Mouse (Mus musculus): ENCODE results near the gene Ikzf1. TPM values are rescaled to one million over a fixed set of nuclear protein-coding genes. Genes with fewer than 3 reads are reported as not detected.

Gene Ikzf1
- total RNA-seq, 4 experiments from 2014 or later = 1.5 to 10.9 (median 6.8) TPM

GRCm38 (mm10) chr11:11719748-11720147, 34.9 kb downstream of the Ikzf1 start:
- DNase-seq (ENCODE audit: low spot score in 2 of 2) = no peak

DNA sequence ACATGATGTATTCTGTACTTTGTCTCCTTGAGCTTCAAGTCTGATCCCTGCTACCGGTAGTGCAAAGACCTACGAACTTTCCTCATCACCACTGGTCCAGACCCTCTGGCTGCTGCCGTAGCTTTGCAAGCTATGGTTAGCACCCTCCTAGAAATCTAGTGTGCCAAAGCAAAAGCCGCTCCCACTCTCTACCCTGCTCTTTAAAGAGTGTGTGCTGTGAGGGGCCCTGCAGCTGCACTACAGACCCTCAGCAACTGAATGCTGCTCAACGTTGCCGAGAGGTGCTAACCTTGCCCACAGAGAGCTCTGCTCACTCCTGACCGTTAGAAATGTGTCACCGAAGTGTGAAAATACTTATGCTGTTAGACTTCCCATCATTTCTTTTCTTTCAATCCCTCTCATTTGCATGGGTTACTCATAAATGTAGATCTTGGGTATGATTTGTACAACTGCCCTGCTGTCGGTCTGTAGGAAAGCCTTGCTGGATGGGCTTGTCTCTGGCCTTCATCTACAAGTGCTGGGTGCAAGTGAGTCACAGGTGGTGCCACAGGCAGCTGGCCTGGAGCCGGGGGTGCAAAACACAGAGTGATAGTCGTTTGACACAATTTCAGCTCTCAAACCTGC, 40.6 kb downstream of the Ikzf1 start:
- DNase-seq (ENCODE audit: low spot score in 2 of 2) = no peak

DNA sequence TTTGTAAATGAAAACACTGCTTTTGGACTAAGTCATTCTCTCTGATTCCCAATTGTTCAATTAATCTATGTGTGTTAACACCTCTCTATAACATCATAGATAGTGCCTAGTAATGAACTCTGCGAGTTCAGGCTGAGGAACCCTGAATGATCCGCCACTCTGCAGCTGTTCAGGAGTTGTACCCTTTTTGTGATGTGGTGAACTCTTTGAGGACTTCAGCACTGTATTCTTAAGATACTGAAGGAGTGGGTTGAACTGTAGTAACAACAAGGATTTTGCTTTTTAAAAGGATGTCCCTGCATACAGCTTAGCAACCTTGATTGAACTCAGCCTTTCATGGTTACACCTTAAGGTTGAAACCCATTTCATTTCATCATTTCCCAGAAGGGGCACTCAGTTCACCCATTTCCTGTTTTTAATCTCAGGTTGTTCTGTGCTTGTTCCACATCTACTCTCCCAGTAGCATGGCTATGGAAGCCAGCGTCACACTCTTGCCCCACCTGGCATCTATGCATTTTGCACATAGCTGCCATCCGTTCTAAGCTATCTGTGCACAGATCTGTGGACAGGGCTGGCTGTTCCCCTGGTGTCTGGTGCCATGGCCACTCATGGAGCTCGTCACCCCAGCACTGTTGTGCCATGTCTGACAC, 41.2 kb downstream of the Ikzf1 start:
- DNase-seq (ENCODE audit: low spot score in 2 of 2) = no peak

GRCm38 (mm10) chr11:11726807-11727276, 42.0 kb downstream of the Ikzf1 start:
- no peak for DNase-seq (ENCODE audit: low spot score in 2 of 2)

DNA sequence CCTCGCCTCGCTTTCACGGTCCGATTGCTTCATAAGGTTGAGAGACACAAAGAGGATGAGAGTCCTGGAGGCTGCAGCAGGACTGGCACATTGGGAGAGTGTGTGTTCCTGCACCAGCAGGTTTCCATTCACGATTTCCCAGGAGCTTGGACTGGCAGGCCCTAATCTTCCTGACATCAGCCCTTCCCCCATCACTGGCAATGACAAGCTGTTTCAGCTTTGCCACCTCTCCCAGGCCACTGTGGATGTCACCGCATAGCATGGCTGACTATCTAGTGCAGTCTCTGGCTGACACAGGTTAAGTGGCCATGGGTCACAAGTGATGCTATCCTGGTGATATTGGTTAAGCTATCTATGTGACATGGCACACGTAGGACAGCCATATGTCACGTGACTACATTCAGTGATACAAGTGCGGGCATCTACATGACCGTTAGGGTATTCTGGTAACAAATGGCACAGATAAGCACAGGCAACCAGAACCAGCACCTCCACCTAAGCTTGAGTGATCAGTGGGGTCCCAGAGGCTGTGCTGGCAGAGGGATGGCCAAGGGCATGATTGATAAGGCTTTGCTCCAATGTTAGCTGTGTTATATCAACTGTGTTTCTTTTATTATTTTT, 43.2 kb downstream of the Ikzf1 start:
- DNase-seq (ENCODE audit: low spot score in 2 of 2) = no peak

- no peak for DNase-seq (ENCODE audit: low spot score in 2 of 2)
Observed at GRCm38 (mm10) chr11:11729216-11729615, 44.4 kb downstream of the Ikzf1 start.

DNA sequence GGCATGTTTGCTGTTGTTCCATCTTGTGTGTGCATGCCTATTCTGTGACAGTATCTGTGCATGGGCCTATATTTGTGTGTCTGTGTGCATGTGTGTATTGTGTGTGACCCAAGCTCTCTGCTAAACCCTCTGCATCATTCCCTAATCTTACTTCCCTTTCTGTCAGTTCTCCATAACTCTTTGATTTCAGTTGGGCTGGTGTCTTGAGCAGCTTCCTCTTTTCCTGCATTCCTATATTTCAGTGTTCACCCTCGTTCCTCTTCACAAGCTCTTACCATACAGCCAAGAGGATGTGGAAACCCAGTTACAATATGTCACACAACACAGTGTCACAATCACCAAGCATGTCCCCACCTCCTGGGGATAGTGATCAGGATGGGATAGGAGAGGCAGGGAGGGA, 45.3 kb downstream of the Ikzf1 start:
- DNase-seq (ENCODE audit: low spot score in 2 of 2) = no peak

- DNase-seq (ENCODE audit: low spot score in 2 of 2) = no peak
Observed at GRCm38 (mm10) chr11:11731727-11732126, 46.9 kb downstream of the Ikzf1 start.

- DNase-seq (ENCODE audit: low spot score in 2 of 2) = no peak
Observed at GRCm38 (mm10) chr11:11732972-11733770, 48.4 kb downstream of the Ikzf1 start.

DNA sequence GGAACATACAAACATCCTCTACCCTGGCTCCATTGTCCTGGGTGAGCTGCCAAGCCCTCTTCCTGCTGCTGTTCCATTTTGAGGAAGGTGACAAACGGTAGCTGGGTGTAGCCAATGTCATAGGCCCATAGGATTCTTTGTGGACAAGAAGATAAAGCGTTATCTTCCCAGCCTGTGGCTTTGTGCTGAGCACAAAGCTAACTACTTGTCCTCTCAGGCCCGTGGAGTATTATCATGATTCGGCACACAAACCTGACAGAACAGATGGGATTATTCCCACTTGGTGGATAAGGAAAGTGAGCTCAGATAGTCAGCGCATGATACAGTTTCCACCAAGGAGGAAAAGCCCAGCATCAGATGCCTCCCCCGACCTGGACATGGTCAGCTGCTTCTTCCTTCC, 50.4 kb downstream of the Ikzf1 start:
- DNase-seq (ENCODE audit: low spot score in 2 of 2) = no peak

- DNase-seq (ENCODE audit: low spot score in 2 of 2) = no peak
Observed at GRCm38 (mm10) chr11:11736948-11737347, 52.1 kb downstream of the Ikzf1 start.

- no peak for DNase-seq (ENCODE audit: low spot score in 2 of 2)
Observed at GRCm38 (mm10) chr11:11737562-11737961, 52.8 kb downstream of the Ikzf1 start.

- DNase-seq (ENCODE audit: low spot score in 2 of 2) = no peak
Observed at GRCm38 (mm10) chr11:11739054-11739453, 54.3 kb downstream of the Ikzf1 start.

GRCm38 (mm10) chr11:11740603-11741002, 55.8 kb downstream of the Ikzf1 start:
- no peak for DNase-seq (ENCODE audit: low spot score in 2 of 2)

DNA sequence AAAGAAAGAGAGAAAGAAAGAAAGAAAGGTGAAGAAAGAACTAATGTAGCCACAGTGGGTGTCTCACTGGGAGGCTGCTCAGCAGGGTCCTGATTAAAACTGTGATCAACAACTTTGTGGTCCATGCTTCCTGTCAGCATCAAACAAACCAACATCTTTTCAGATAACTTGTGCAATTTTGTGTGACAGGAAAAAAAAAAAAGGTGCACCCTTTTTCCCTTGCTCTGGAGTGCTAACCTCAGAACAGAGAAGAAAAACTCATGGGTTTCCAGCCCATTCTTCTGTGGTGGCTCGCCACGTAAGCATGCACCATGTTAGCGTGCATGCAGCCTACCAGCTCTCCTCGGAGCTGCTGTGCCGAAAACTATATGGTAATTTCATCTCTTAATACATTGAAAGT, 56.8 kb downstream of the Ikzf1 start:
- DNase-seq (ENCODE audit: low spot score in 2 of 2) = no peak

GRCm38 (mm10) chr11:11742626-11743025, 57.8 kb downstream of the Ikzf1 start:
- no peak for DNase-seq (ENCODE audit: low spot score in 2 of 2)

DNA sequence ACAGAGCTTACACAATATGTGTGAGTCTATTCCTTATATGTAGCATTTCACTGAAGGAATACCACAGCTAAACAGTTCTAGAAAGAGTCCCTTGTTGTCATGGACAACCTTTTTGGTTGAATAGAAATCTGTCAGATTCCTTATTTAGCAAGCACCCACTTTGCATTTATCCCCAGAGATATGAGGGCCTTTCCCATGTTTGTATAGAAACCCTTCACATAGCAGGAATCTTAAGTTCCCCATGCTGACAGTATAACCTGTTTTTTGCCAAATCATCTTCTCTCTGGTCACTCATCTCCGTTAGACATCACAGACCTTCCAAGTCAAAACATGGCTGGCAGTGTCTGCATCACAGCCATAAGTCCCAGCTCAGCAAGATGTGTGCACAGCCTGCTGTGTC, 59.4 kb downstream of the Ikzf1 start:
- no peak for DNase-seq (ENCODE audit: low spot score in 2 of 2)

DNA sequence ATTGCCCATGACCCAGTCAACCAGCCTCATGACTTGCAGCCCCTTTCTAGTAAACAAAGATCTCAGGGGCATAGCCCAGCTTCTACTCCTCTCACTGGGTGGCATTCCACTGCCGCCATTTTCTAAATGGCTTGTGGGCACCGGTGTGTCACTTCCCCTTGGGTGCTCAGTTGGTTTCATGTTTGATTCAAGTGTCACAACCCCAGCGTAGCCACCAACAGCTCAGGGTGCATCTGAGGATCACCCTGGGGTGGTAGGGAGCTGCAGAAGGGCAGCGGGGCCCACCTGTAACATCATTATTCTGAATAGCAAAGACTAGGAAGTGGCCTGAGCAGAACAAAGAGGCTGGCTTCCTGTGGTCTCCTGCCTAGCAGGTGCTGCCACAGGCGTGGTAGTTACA, 66.3 kb downstream of the Ikzf1 start:
- no peak for DNase-seq (ENCODE audit: low spot score in 2 of 2)

DNA sequence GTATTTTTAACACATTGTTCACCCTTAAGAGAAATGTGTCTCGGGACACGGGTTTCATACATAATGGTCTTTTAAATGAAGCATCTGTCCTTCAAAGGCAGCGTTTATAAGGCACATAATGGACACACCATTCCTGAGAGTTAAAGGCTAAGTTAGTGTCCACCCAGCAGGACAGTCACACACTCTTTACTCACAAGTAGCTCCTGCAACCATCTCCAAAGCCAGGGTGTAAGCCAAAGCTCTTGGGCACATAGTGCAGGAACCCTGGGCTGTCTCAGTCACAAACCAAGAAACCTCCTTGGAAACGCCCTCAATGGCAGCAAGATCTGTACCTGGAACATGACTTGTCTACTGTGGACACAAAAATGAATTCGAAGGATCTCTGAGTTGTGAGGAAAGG, 68.1 kb downstream of the Ikzf1 start:
- DNase-seq (ENCODE audit: low spot score in 2 of 2) = no peak

GRCm38 (mm10) chr11:11758121-11758520, 73.3 kb downstream of the Ikzf1 start:
- no peak for DNase-seq (ENCODE audit: low spot score in 2 of 2)

- no peak for DNase-seq (ENCODE audit: low spot score in 2 of 2)
Observed at GRCm38 (mm10) chr11:11758883-11759282, 74.1 kb downstream of the Ikzf1 start.

- no peak for DNase-seq (ENCODE audit: low spot score in 2 of 2)
Observed at GRCm38 (mm10) chr11:11763211-11763666, 78.4 kb downstream of the Ikzf1 start.
